Mouse (Mus musculus): ENCODE results near the gene Apba1. TPM values are rescaled to one million over a fixed set of nuclear protein-coding genes. Genes with fewer than 3 reads are reported as not detected.

Gene Apba1
- polyA plus RNA-seq, 2 experiments = 0.04 to 0.07 TPM

- 51% methylated on average over 3 of the region's 3 CpGs for WGBS (ENCODE audit: insufficient replicate concordance)
- no peaks in the 10 kb centered on the region for H3K36me3 ChIP-seq (replicated peaks; ENCODE audit: control insufficient read depth, insufficient read depth, low read depth)
- H3K9ac ChIP-seq (replicated peaks) = no peak overlapping the region
- no peak overlapping the region for H3K27ac ChIP-seq
- ATAC-seq (ENCODE audit: insufficient read depth) = no peak
- no peaks in the 10 kb centered on the region for H3K4me1 ChIP-seq (replicated peaks; ENCODE audit: control insufficient read depth in 2 of 2, insufficient read depth in 2 of 2, low read length in 1 of 2)
- no peaks in the 10 kb centered on the region for H3K27me3 ChIP-seq (ENCODE audit: control insufficient read depth, insufficient read depth, low read length)
- TF ChIP-seq EP300 (IDR thresholded peaks at IDR 0.05; ENCODE audit: low read depth) (no peak), CTCF (IDR thresholded peaks at IDR 0.05; ENCODE audit: low read depth) (no peak)
- H3K9me3 ChIP-seq (ENCODE audit: control insufficient read depth, low read length) = no peaks in the 10 kb centered on the region
- no peak overlapping the region for H3K4me2 ChIP-seq (ENCODE audit: low read depth)
- DNase-seq (ENCODE audit: low read depth in 3 of 3, low spot score in 3 of 3) = no peak
- H3K4me3 ChIP-seq (ENCODE audit: insufficient read depth in 1 of 2, low read depth in 2 of 2, low read length in 2 of 2) = no peak overlapping the region
These were observed 105.3 kb downstream of the Apba1 start for GRCm38 (mm10) chr19:23863959-23864358.

GRCm38 (mm10) chr19:23866045-23866444, 107.4 kb downstream of the Apba1 start:
- H3K4me3 ChIP-seq (ENCODE audit: insufficient read depth in 1 of 2, low read depth in 2 of 2, low read length in 2 of 2) = no peak overlapping the region
- H3K27ac ChIP-seq = no peak overlapping the region
- no peak overlapping the region for H3K4me2 ChIP-seq (ENCODE audit: low read depth)
- ATAC-seq (ENCODE audit: insufficient read depth) = no peak
- no peak for DNase-seq (ENCODE audit: low read depth in 3 of 3, low spot score in 3 of 3)
- H3K9ac ChIP-seq (replicated peaks) = no peak overlapping the region
- H3K9me3 ChIP-seq (ENCODE audit: control insufficient read depth, low read length) = no peaks in the 10 kb centered on the region
- no peaks in the 10 kb centered on the region for H3K36me3 ChIP-seq (replicated peaks; ENCODE audit: control insufficient read depth, insufficient read depth, low read depth)
- no peaks in the 10 kb centered on the region for H3K4me1 ChIP-seq (replicated peaks; ENCODE audit: control insufficient read depth in 2 of 2, insufficient read depth in 2 of 2, low read length in 1 of 2)
- TF ChIP-seq CTCF (IDR thresholded peaks at IDR 0.05; ENCODE audit: low read depth) (no peak), EP300 (IDR thresholded peaks at IDR 0.05; ENCODE audit: low read depth) (no peak)
- H3K27me3 ChIP-seq (ENCODE audit: control insufficient read depth, insufficient read depth, low read length) = no peaks in the 10 kb centered on the region
- WGBS (ENCODE audit: insufficient replicate concordance) = 61% methylated on average over 9 of the region's 9 CpGs

GRCm38 (mm10) chr19:23867052-23867451, 108.4 kb downstream of the Apba1 start:
- H3K4me3 ChIP-seq (ENCODE audit: insufficient read depth in 1 of 2, low read depth in 2 of 2, low read length in 2 of 2) = no peak overlapping the region
- no peaks in the 10 kb centered on the region for H3K4me1 ChIP-seq (replicated peaks; ENCODE audit: control insufficient read depth in 2 of 2, insufficient read depth in 2 of 2, low read length in 1 of 2)
- 69% methylated on average over 11 of the region's 11 CpGs for WGBS (ENCODE audit: insufficient replicate concordance)
- no peak overlapping the region for H3K9ac ChIP-seq (replicated peaks)
- H3K9me3 ChIP-seq (ENCODE audit: control insufficient read depth, low read length) = no peaks in the 10 kb centered on the region
- no peaks in the 10 kb centered on the region for H3K27me3 ChIP-seq (ENCODE audit: control insufficient read depth, insufficient read depth, low read length)
- no peak overlapping the region for H3K27ac ChIP-seq
- H3K36me3 ChIP-seq (replicated peaks; ENCODE audit: control insufficient read depth, insufficient read depth, low read depth) = no peaks in the 10 kb centered on the region
- ATAC-seq (ENCODE audit: insufficient read depth) (no peak), DNase-seq (ENCODE audit: low read depth in 3 of 3, low spot score in 3 of 3) (no peak)
- no peak for TF ChIP-seq EP300 (IDR thresholded peaks at IDR 0.05; ENCODE audit: low read depth)
- no peak overlapping the region for H3K4me2 ChIP-seq (ENCODE audit: low read depth)

- H3K27ac ChIP-seq = no peak overlapping the region
- TF ChIP-seq CTCF (IDR thresholded peaks at IDR 0.05; ENCODE audit: low read depth) = no peak
- no peak for TF ChIP-seq EP300 (IDR thresholded peaks at IDR 0.05; ENCODE audit: low read depth)
- no peaks in the 10 kb centered on the region for H3K36me3 ChIP-seq (replicated peaks; ENCODE audit: control insufficient read depth, insufficient read depth, low read depth)
- H3K9ac ChIP-seq (replicated peaks) = no peak overlapping the region
- DNase-seq (ENCODE audit: low read depth in 3 of 3, low spot score in 3 of 3) = no peak
- no peaks in the 10 kb centered on the region for H3K4me1 ChIP-seq (replicated peaks; ENCODE audit: control insufficient read depth in 2 of 2, insufficient read depth in 2 of 2, low read length in 1 of 2)
- H3K4me3 ChIP-seq (ENCODE audit: insufficient read depth in 1 of 2, low read depth in 2 of 2, low read length in 2 of 2) = no peak overlapping the region
- WGBS (ENCODE audit: insufficient replicate concordance) = 65% methylated on average over 7 of the region's 7 CpGs
- no peaks in the 10 kb centered on the region for H3K9me3 ChIP-seq (ENCODE audit: control insufficient read depth, low read length)
- H3K27me3 ChIP-seq (ENCODE audit: control insufficient read depth, insufficient read depth, low read length) = no peaks in the 10 kb centered on the region
- ATAC-seq (ENCODE audit: insufficient read depth) = no peak
- H3K4me2 ChIP-seq (ENCODE audit: low read depth) = no peak overlapping the region
These were observed 108.9 kb downstream of the Apba1 start for GRCm38 (mm10) chr19:23867589-23867988.

- H3K9ac ChIP-seq (replicated peaks) = no peak overlapping the region
- no peak overlapping the region for H3K4me2 ChIP-seq (ENCODE audit: low read depth)
- no peaks in the 10 kb centered on the region for H3K9me3 ChIP-seq (ENCODE audit: control insufficient read depth, low read length)
- no peaks in the 10 kb centered on the region for H3K27me3 ChIP-seq (ENCODE audit: control insufficient read depth, insufficient read depth, low read length)
- TF ChIP-seq EP300 (IDR thresholded peaks at IDR 0.05; ENCODE audit: low read depth) (no peak), CTCF (IDR thresholded peaks at IDR 0.05; ENCODE audit: low read depth) (no peak)
- H3K27ac ChIP-seq = no peak overlapping the region
- no peaks in the 10 kb centered on the region for H3K36me3 ChIP-seq (replicated peaks; ENCODE audit: control insufficient read depth, insufficient read depth, low read depth)
- ATAC-seq (ENCODE audit: insufficient read depth) (no peak), DNase-seq (ENCODE audit: low read depth in 3 of 3, low spot score in 3 of 3) (no peak)
- H3K4me1 ChIP-seq (replicated peaks; ENCODE audit: control insufficient read depth in 2 of 2, insufficient read depth in 2 of 2, low read length in 1 of 2) = no peaks in the 10 kb centered on the region
- 56% methylated on average over 6 of the region's 6 CpGs for WGBS (ENCODE audit: insufficient replicate concordance)
- no peak overlapping the region for H3K4me3 ChIP-seq (ENCODE audit: insufficient read depth in 1 of 2, low read depth in 2 of 2, low read length in 2 of 2)
These were observed 115.8 kb downstream of the Apba1 start for GRCm38 (mm10) chr19:23874502-23874901.

All from liver, embryonic 14.5 days (tissue).